Mouse (Mus musculus) mouse embryonic stem cell (cell line): ENCODE results near the gene Slc25a22.

Experiments used
- in situ Hi-C, 2 experiments: fragments of 300-500 bp; cut with MboI; formaldehyde crosslinking; loops; 1 replicate in 1 of 2; 3 replicates in 1 of 2; pipeline ENCODE4 v1.14.3; 2019 to 2020; ENCODE audit warnings: low sequenced_read_pairs in 2 of 2, low pct_unique_long_range_greater_than_20kb in 1 of 2, mixed read lengths in 1 of 2; ENCODE audit not compliant: unreplicated experiment in 1 of 2

The Slc25a22 gene

DNA sequence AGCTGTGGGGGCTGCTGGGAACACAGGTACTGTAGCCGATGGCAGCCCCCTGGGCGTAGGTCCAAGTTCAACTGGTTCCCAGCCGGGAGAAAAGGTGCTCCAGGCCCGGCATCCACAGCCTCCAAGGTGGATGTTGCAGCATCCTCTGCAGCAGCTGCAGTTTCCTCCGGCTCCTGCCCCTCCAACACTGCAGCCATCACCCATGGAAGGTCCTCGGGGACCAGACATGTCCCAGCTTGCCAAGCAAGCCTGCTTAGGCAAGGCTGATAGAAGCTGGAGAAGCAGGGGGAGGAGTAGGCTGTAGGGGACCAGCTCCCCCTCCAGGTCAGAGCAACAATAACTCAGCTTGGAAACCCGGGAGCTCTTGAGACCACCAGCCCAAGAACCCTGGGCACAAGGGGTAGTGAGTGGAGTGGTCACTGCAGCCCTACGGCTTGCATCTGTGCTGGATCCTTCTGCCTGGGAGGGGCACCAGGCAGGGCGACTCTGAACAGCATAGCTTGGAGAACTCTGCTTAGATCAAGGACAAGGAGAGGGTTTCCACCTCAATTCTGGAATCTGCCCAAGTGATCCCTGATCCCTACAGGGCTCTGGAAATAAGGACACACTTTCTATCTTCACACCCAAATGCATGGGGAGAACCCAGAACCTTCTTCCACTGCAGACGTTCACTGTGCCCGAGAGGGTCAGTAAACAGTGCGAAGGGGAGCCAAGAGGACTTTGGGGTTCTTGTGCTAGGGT, 5.6 kb upstream of the Slc25a22 start:
- in situ Hi-C loops = no loop called here

DNA sequence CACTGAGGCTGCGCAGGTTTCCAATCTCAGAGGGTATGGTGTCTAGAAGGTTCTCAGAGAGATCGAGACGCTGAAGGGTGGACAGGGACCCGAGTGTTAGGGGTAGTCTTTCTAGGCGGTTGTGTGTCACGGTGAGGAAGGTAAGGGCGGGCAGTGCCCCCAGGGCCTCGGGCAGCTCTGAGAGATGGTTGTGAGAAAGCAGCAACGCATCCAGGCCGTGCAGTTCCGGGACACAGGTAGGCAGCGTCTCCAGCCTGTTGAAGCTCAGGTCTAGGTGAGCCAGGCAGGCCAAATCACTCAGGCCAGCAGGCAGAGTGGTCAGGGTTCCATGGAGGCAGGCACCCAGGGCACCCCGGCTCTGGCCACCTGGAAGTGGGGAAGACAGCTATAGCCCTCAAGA, 4.5 kb upstream of the Slc25a22 start:
- in situ Hi-C loops = no loop called here

- in situ Hi-C loops = no loop called here
Observed at GRCm38 (mm10) chr7:141441460-141441859, 3.8 kb upstream of the Slc25a22 start.

GRCm38 (mm10) chr7:141440613-141441012, 2.9 kb upstream of the Slc25a22 start:
- in situ Hi-C loops = no loop called here

GRCm38 (mm10) chr7:141439811-141440210, 2.1 kb upstream of the Slc25a22 start:
- in situ Hi-C loops = no loop called here

DNA sequence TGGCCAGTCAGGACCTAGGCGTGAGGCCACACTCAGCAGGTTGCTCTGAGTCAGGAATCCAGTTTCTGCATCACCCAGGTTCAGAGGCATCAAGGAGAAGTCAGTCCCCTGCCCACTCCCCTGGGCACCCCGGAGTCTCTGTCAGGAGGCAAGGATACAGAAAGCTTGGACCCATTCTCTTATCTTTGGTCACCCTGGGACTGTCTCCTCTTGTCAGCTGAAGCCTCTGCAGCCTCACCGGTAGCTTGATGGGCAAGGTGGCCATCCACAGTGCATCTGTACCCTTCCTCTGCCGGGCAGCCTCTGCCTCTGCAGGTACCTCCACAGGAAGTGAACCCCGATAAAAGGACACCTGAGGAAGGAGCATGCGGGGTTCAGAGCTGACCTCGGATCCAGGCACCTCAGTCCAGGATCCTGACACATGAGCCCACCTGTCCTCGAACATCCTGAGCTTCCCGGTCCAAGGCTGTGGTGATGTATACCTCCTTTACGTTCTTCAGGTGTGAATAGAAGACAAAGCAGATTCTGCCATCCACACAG, 1.5 kb upstream of the Slc25a22 start:
- in situ Hi-C loops = no loop called here

DNA sequence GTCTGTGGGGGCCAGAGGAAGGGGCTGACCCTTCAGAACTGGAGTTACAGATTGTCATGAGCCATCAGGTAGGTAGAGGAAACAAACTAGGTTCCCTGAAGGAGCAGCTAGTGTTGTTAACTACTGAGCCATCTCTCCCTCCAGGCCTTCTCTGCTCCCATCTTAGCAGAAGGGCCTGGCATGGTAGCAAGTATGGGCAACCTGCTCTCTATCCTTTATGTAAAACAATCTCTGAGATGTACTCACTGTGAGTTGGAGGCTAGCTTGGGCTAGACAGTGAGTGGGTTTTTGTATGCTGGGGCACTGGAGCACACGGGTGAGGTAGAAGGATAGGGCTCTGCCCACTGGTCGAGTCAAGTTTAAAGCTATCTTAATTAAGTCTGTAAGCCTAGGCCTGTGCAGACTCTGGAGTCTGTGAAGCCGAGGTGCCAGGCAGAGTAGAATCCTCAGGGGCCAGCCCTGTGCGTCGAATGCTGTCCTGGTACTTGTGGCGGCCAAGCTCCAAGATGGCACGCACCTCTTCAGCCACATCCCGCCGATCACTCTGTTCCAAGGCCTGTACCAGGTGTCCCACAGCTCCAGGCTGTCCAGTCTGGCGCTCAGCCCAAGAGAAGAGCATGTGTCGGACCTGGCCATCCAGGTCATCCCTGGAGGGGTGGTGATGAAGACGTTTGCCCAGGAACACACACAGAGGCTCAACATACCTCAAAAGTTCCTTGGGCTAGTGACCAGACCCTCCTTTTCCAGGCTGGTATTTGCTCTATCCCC, 693 bp upstream of the Slc25a22 start:
- in situ Hi-C loops = no loop called here

GRCm38 (mm10) chr7:141436523-141436892, 1.2 kb downstream of the Slc25a22 start:
- in situ Hi-C loops = no loop called here

- in situ Hi-C loops = no loop called here
Observed at GRCm38 (mm10) chr7:141435856-141436522, 1.7 kb downstream of the Slc25a22 start.

DNA sequence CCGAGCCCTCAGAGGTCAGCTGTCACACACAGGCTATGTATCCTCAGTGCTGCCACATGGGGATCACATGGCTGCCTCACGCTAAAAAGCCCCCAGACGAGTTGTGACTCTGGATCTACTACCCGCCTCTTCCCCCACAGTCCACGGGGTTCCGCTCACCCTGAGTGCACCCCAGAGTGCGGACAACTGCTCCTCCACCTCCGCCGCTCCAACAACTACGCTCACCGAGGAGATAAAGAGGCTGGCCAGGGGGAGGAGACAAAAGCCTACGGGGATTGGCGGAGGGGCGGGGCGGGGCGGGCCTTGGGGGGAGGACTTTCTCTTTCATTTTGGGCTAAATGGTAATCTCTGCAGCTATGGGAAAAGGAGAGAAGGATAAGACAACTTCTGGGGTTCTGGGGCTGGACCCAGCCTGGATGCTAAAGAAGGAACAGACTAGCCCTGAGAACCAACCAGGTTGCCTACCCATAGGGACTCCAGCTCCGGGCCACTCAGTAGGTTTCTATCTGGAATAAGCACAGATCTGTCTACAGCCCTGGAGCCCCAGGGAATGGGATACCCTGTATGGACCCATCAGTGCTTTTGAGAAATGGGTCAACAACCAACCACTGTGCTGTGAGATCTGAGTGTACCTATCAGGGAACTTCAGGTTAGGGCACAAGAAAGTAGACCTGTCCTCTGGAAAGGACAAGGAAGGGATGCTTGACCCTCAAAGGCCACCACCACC, 2.4 kb downstream of the Slc25a22 start:
- in situ Hi-C loops = no loop called here

DNA sequence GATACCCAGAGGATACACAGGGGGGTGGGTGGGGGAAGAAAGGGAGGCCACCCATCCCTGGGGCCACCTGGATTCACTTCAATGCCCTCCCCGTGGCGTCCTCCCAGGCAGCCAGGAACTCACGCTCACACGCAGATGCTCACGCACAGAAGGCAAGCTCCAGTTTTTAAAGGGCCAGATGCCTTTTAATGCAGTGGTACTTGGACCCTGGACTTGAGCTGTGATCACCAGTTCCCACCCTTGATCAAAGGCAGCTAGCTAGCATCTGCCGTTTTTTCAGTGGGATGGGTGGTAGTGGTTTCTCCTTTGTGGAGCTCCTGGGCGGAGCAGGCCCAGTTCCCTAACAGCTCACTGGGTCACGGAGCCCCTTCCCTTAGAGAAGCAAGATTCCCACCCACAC, 3.2 kb downstream of the Slc25a22 start:
- in situ Hi-C loops = no loop called here

DNA sequence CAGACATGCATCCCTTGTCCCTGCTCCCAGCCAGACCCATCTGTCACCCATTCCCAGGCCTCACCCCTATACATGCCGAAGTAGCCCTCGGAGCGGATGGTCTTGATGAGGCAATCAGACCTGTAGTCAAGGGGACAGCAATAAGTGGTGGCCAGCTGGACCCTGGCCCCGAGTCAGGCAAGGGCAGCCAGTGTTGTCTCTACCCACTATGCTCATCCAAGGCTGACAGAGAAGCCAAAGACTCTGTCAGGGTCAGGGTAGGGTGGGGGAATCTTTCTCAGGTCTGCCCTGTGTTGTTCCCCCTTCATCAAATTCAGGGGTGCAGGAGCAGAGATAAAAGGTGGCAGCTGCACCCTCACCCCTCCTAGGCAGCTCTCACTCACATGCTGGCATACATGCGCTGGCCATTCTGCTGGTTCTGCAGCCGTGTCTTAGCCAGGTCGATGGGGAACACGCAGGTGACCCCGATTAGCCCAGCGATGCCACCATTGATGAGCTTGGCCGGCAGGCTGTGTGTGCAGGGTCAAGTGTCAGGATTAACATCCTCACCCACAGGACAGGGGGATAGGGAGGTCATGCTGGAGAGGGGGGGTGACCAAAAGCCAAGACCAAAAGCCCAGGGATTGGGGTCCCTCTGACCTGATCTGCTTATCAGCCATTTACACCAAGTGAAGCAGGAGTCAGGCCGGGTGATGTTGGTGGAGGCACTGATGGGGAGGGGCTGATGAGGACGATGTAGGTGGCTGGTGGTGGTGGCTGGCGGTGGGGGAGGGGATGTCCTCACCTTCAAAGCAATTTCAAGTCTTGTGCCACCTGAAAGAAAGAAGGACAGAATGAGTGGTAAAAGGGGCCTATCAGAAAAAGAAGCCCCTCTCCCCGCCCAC, 3.9 kb downstream of the Slc25a22 start:
- in situ Hi-C loops = no loop called here

- in situ Hi-C loops = no loop called here
Observed at GRCm38 (mm10) chr7:141432741-141433516, 4.8 kb downstream of the Slc25a22 start.

- in situ Hi-C loops = no loop called here
Observed at GRCm38 (mm10) chr7:141432186-141432611, 5.5 kb downstream of the Slc25a22 start.

DNA sequence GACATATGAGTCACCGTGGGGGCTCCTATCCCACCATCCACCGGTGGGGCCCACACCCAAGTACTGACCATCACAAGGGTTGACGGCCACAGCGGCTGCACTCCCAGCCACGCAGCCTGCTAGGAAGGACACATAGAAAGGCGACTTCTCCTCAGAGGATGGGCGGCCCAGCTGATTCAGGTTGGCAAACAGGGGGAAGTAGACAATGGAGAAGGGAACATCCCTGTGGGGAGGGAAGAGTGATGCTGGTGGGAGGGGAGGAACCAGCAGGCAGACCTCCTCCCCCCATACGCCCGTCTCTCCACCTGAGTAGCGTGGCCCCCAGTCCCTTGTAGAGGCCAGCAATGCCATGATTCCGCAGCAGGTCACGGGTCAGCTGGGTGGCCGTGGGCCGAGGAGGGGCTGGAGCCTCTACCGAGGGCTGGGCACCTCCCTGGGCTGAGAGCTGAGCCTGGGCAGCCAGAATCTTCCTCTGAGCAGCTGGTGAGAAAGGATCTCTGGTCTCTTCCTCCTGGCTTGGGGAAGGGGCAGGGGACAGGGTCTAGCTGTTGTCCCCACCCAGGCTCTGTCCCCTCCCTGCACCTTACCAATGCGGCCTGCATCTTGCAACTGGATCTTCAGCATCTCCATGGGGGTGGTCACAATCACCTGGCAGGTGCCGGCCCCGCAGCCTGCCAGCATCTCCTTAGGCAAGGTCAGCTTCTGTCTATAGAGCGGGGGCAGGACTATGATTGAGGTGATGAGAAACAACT, 6.1 kb downstream of the Slc25a22 start:
- in situ Hi-C loops = no loop called here

GRCm38 (mm10) chr7:141430585-141431240, 7.0 kb downstream of the Slc25a22 start:
- in situ Hi-C loops = no loop called here
